Mouse (Mus musculus): ENCODE measurements at regions not wholly inside any gene's neighbourhood (a gene's known extent, or its start where the extent isn't known, plus 50 kb on each side); places are given as distances from the start of the nearest gene placed in this dataset.

DNA sequence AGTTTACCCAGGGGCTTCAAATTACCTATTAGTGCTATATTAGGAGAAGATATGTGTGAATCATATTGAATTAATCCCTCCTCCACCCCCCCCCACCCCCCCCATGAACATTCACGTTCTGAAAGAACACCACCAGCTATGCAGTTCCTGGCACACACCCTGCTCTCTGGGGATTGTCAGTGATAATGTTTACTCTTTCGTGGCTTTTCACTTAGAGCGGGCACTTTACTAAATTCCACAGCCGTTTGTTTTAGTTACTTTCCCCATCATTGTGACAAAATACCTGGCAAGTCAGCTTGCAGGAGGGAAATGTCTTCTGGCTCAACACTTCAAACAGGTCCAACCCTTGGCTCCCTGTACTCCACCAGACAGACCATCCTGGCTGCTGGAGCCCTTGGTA is 359.0 kb downstream of the Rps15a start:
- WGBS: 58% methylated on average over 4 of the region's 4 CpGs
- Histone ChIP-seq H3K9me3 (no peaks in the 10 kb centered on the region), H3K9ac (no peak overlapping the region), H3K4me2 (no peak overlapping the region), H3K36me3 (no peaks in the 10 kb centered on the region), H3K27me3 (0 out of 2 replicates have a peak, but pooled peaks cover 2% of the 10 kb centered on the region), H3K4me1 (replicated peaks) (0 out of 2 replicates have a peak, but pooled peaks cover 9% of the 10 kb centered on the region), H3K27ac (no peak overlapping the region), H3K4me3 (no peak overlapping the region)
- no peak for ATAC-seq (ENCODE audit: low FRiP score)

DNA sequence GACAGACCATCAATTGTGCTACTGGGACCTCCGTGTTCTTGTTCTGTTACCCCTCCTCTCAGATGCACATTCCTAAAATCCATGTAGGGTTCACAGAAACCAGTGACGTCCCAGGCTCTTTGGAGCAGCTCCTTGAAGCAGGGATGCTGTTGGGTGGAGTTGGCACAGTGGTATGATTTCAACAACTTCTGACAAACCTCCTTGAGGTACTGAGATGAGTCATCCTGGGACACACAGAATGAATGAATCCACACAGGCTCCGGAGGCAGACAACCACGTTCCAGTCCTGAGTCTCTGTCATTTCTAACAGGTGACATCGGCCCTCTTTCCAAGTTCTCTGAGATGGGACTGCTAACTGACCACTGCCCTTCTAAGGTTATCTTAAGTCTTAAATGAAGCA is 360.2 kb downstream of the Rps15a start:
- no peak for ATAC-seq (ENCODE audit: low FRiP score)
- no peak overlapping the region for H3K9ac ChIP-seq
- H3K4me2 ChIP-seq: no peak overlapping the region
- H3K4me3 ChIP-seq: no peak overlapping the region
- no peaks in the 10 kb centered on the region for H3K9me3 ChIP-seq
- H3K4me1 ChIP-seq (replicated peaks): 0 out of 2 replicates have a peak, but pooled peaks cover 9% of the 10 kb centered on the region
- no peak overlapping the region for H3K27ac ChIP-seq
- 80% methylated on average over 5 of the region's 5 CpGs for WGBS
- H3K36me3 ChIP-seq: no peaks in the 10 kb centered on the region
- H3K27me3 ChIP-seq: 0 out of 2 replicates have a peak, but pooled peaks cover 2% of the 10 kb centered on the region

DNA sequence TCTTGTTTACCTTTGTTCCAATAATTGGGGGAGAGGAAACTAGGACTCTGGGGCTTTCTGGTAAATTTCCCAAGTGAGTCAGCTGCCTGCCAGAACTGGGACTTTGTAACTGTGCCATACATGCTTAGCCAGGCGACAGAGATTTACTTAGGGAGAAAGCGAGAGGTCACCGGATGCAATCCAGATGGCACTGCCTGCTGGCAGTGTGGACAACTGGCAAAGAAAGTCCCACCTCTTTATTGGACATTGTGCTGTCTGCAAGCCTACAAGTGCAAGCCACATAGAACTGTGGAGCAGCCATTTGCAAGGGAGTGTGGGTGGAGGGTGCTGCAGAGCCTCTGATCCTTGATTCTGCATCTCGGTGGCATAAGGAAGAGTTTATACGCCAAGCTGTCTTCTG is 362.7 kb downstream of the Rps15a start:
- H3K9ac ChIP-seq: no peak overlapping the region
- no peaks in the 10 kb centered on the region for H3K9me3 ChIP-seq
- 0 out of 2 replicates have a peak, but pooled peaks cover 2% of the 10 kb centered on the region for H3K27me3 ChIP-seq
- no peak for ATAC-seq (ENCODE audit: low FRiP score)
- no peak overlapping the region for H3K4me2 ChIP-seq
- 78% methylated on average over 5 of the region's 5 CpGs for WGBS
- H3K4me1 ChIP-seq (replicated peaks): 0 out of 2 replicates have a peak, but pooled peaks cover 9% of the 10 kb centered on the region
- no peak overlapping the region for H3K27ac ChIP-seq
- H3K36me3 ChIP-seq: no peaks in the 10 kb centered on the region
- H3K4me3 ChIP-seq: no peak overlapping the region

DNA sequence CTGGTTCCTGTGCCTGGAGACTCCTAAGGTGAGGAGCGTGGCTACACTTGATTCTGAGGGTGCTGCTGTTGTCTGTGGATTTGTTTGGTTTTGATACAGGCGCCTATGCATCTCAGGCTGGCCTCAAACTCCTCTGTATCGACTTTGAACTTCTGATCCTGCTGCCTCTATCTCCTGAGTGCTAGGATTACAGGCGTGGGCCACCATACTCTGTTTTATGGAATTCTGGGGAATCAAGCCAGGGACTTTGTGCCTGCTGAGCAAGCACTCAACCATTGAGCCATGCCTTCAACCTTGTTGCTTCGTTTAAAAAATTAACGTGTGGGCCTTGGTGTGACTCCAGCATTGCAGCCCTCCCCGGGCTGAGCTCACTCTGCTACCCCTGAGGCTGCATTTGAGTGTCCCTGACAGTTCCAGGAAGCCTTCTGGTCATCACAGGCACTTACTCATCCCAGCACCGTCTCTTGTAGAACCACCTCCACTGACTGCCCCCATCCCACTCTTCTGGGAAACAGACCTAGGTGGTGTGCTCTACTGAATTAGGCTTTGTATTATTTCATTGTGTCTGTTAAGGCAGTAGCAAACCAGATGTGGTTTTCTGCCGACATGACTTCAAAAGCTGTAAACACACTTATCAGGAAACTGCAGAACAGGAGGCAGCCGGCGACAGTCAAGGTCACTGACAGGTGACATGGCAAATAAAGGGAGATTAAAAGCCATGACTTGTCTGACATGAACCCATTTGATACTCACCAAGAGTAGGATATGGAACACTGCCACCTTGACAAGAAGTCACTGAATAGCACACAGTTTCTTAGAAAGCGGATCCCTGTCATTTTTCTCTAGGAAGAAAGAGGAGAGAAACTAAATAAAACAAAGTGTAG is 363.4 kb downstream of the Rps15a start:
- H3K9ac ChIP-seq: no peak overlapping the region
- no peak overlapping the region for H3K4me2 ChIP-seq
- 0 out of 2 replicates have a peak, but pooled peaks cover 9% of the 10 kb centered on the region for H3K4me1 ChIP-seq (replicated peaks)
- H3K4me3 ChIP-seq: no peak overlapping the region
- 0 out of 2 replicates have a peak, but pooled peaks cover 1% of the 10 kb centered on the region for H3K27me3 ChIP-seq
- 74% methylated on average over 12 of the region's 12 CpGs for WGBS
- no peak for ATAC-seq (ENCODE audit: low FRiP score)
- no peaks in the 10 kb centered on the region for H3K36me3 ChIP-seq
- H3K9me3 ChIP-seq: no peaks in the 10 kb centered on the region
- H3K27ac ChIP-seq: no peak overlapping the region

DNA sequence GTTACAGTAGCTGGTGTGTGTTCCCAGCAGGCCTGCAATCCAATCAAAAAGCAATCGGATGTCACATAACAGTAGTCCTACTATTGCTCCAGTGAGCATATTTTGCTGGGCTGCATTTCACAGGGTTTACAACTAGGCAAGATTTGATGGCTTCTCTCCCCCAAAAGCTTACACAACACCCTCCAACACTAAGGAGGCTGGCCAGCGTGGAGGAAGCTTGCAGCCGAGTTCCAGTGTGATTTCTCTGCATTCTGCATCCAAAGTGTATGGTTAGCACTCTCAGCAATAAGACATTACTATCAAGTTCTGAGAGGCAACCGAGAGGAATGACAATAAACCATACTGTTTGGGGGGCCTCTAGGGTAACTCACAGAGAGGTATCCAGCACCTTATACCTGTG is 367.2 kb downstream of the Xylt1 start:
- Histone ChIP-seq H3K9ac (no peak overlapping the region), H3K4me2 (no peak overlapping the region), H3K27me3 (0 out of 2 replicates have a peak, but pooled peaks cover 4% of the 10 kb centered on the region), H3K27ac (no peak overlapping the region), H3K4me1 (replicated peaks) (0 out of 2 replicates have a peak, but pooled peaks cover under 1% of the 10 kb centered on the region), H3K36me3 (no peaks in the 10 kb centered on the region), H3K9me3 (no peaks in the 10 kb centered on the region), H3K4me3 (no peak overlapping the region)
- 90% methylated on average over 4 of the region's 4 CpGs for WGBS
- ATAC-seq (ENCODE audit: low FRiP score): no peak

DNA sequence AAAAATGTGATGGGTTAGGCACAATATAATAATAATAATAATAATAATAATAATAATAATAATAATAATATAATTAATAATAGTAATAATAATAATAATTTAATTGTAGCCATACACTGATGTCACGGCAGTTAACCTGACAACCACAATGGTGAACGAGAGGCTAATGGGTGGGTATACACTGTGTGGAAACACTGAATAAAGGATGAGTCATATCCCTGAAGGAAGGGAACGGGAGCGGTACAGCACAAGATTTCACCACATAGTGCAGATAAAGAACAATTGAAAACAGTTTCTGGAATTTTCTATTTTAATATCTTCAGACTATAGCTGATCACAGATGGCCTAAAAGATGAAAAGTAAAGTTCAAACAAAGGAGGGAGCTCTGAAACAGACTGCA is 365.6 kb downstream of the Xylt1 start:
- H3K9me3 ChIP-seq: no peaks in the 10 kb centered on the region
- H3K4me3 ChIP-seq: no peak overlapping the region
- 93% methylated on average over 4 of the region's 4 CpGs for WGBS
- no peak overlapping the region for H3K4me2 ChIP-seq
- no peak overlapping the region for H3K27ac ChIP-seq
- no peaks in the 10 kb centered on the region for H3K4me1 ChIP-seq (replicated peaks)
- no peaks in the 10 kb centered on the region for H3K36me3 ChIP-seq
- H3K9ac ChIP-seq: no peak overlapping the region
- 0 out of 2 replicates have a peak, but pooled peaks cover 4% of the 10 kb centered on the region for H3K27me3 ChIP-seq
- ATAC-seq (ENCODE audit: low FRiP score): no peak

DNA sequence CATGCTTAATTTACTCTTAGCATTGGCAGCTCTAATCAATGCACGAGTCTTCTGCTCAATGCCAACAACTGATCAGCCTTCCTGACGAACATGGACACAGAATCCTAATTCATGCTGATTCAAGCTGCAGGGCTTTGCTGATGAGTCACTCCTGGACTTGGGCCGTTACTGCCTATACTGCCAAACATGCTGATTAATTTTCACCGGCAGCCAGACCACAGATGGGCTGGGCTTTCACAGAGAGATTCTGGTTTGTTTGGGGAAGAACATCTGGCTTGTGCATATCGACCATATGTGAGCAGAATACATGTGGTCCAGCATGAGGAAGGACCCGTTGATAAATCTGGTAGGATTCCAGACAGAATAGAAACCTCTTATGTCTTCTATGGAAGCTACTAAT is 358.9 kb downstream of the Xylt1 start:
- no peak overlapping the region for H3K27ac ChIP-seq
- ATAC-seq (ENCODE audit: low FRiP score): no peak
- H3K9ac ChIP-seq: no peak overlapping the region
- WGBS: 73% methylated on average over 6 of the region's 6 CpGs
- no peak overlapping the region for H3K4me2 ChIP-seq
- H3K27me3 ChIP-seq: 0 out of 2 replicates have a peak, but pooled peaks cover 4% of the 10 kb centered on the region
- H3K4me3 ChIP-seq: no peak overlapping the region
- no peaks in the 10 kb centered on the region; the same call in 1 of the 2 replicates for H3K4me1 ChIP-seq (replicated peaks)
- H3K9me3 ChIP-seq: no peaks in the 10 kb centered on the region
- no peaks in the 10 kb centered on the region for H3K36me3 ChIP-seq

DNA sequence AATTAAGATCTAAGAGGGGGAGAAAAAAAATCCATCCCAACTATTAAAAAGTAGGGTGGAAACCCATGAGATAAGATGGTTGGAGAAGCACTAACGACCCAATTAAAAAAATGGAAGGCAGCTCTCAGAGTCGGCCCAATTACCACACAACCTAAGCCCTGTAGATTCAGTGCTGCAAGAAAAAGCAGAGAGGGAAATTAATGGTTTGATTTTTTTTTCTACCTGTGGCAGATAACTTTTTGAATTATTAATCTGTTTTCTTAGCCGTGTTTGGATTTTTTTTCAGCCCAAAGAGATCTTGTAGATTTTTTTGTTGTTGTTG is 354.9 kb downstream of the Xylt1 start:
- no peak overlapping the region for H3K4me3 ChIP-seq
- no peaks in the 10 kb centered on the region; the same call in 1 of the 2 replicates for H3K4me1 ChIP-seq (replicated peaks)
- no peaks in the 10 kb centered on the region for H3K36me3 ChIP-seq
- WGBS: 76% methylated on average over 3 of the region's 3 CpGs
- H3K9ac ChIP-seq: no peak overlapping the region
- ATAC-seq (ENCODE audit: low FRiP score): no peak
- no peaks in the 10 kb centered on the region for H3K9me3 ChIP-seq
- no peak overlapping the region for H3K27ac ChIP-seq
- H3K27me3 ChIP-seq: no peaks in the 10 kb centered on the region
- no peak overlapping the region for H3K4me2 ChIP-seq

DNA sequence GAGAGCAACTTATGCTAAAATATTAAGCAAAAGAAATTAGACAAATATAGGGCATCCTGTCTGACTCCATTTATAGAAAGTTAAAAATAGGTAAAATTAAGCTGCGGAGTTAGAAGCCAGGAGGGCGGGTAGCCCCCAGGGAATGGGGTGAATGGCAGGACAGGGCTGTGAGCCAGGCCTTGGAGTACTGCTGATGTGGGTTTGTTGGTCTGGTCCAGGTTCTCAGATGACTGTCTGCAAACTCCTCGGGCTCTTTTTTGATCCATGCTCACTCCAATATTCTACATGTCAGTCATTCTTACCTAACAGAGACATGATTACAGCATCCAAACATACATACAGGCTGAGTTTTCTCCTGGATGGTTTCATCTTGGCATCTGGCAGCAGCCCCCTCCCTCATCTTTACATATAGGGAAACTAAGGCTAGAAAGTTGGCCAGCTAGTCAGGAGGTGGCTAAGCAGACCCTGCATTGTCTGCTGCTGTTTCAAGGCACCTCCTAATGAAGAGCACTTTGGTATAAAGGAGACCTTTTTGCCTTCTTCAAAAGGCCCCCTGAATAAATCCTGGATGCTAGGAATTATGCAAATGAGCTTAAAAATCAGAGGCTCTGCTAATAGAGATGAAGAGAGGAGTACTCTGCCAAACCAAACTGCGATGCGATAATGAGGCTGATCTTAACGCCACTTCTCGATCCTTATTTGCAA is 354.4 kb downstream of the Xylt1 start:
- Histone ChIP-seq H3K4me3 (no peak overlapping the region), H3K9ac (no peak overlapping the region)

DNA sequence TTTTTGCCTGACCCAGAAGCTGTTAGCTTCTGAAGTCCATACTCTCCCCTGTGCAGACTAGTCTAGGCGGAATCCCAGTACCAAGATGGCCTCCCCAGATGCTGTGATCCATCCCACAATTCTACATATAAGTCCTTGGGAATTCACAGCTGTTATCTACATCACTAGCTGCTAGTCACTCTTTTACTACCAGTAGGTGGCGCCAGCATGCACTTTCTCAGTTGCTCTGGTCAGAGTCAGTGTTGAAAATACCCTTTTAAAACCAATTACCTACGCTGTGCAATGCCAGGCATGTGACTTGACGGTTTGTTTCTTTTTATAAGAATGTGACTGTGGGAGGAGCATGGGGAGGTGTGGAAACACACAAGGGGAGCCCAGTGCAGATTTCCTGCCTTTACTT is 348.3 kb downstream of the Xylt1 start:
- no peak for ATAC-seq (ENCODE audit: low FRiP score)
- Histone ChIP-seq H3K4me1 (replicated peaks) (no peaks in the 10 kb centered on the region), H3K9me3 (peaks cover 3% of the 10 kb centered on the region; the same call in 1 of the 2 replicates), H3K36me3 (no peaks in the 10 kb centered on the region), H3K9ac (no peak overlapping the region), H3K4me3 (no peak overlapping the region), H3K27ac (no peak overlapping the region), H3K27me3 (no peaks in the 10 kb centered on the region), H3K4me2 (no peak overlapping the region)
- 79% methylated on average over 4 of the region's 4 CpGs for WGBS

More for the DNA sequence above, 354.4 kb downstream of the Xylt1 start:
- H3K27me3 ChIP-seq: no peaks in the 10 kb centered on the region
- H3K9me3 ChIP-seq: no peaks in the 10 kb centered on the region
- H3K4me2 ChIP-seq: no peak overlapping the region
- WGBS: 85% methylated on average over 7 of the region's 7 CpGs
- no peaks in the 10 kb centered on the region for H3K36me3 ChIP-seq
- no peaks in the 10 kb centered on the region; the same call in 1 of the 2 replicates for H3K4me1 ChIP-seq (replicated peaks)
- no peak overlapping the region for H3K27ac ChIP-seq
- ATAC-seq (ENCODE audit: low FRiP score): no peak

All from hindbrain, embryonic 13.5 days (tissue).